Mouse (Mus musculus): Measurements from ENCODE around the gene Serpinh1.

DNA sequence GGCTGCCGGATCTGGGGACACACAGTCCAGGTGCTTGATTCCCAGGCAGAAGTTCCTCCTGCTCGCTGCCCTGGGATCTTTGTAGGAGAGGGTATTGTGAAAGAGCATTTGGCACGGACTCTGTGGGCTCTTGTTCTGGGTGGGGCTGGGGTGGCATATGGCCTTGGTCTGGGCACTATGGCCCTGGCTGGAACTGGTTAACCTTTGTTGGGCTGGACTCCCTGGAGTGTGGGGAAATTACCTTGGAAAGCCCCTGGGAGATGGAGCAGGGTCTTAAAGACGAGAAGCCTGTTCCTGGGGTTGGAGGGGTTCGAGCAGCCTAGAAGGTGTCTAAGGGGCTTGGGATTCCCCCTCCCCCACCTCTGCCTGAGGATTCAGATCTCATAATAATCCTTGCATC, 30.2 kb upstream of the Serpinh1 start:
- TF ChIP-seq EP300 (IDR thresholded peaks at IDR 0.05; ENCODE audit: insufficient read depth, low read depth, low read length): no peak
- no peak for TF ChIP-seq CTCF (IDR thresholded peaks at IDR 0.05; ENCODE audit: low read depth, low read length)
- no peak for TF ChIP-seq POLR2A (IDR thresholded peaks at IDR 0.05; ENCODE audit: insufficient read depth, low read length)

All from ES-Bruce4 (cell line).